Mouse (Mus musculus) MEL (cell line): ENCODE measurements around the gene Dnaaf2.

Experiments
- CTCF ChIP-seq, 3 experiments: IDR thresholded peaks in 2 of 3; conservative IDR thresholded peaks in 1 of 3; 2 replicates each; pipeline ENCODE4 v1.5.1; 2011 to 2012; ENCODE audit warnings: low read length in 3 of 3, low read depth in 2 of 3, mild to moderate bottlenecking in 2 of 3, improper control_type of control experiment in 1 of 3, inconsistent platforms in 1 of 3, mixed read lengths in 1 of 3, moderate library complexity in 1 of 3; ENCODE audit not compliant: control insufficient read depth in 1 of 3, insufficient read depth in 1 of 3, poor library complexity in 1 of 3, severe bottlenecking in 1 of 3
- POLR2A ChIP-seq, 2 experiments: IDR thresholded peaks; 2 replicates each; pipeline ENCODE4 v1.6.1; 2011 to 2012; ENCODE audit warnings: low read length in 2 of 2, mild to moderate bottlenecking in 2 of 2, control low read depth in 1 of 2, improper control_type of control experiment in 1 of 2, low read depth in 1 of 2, moderate library complexity in 1 of 2; ENCODE audit not compliant: control insufficient read depth in 1 of 2, insufficient read depth in 1 of 2, poor library complexity in 1 of 2

DNA sequence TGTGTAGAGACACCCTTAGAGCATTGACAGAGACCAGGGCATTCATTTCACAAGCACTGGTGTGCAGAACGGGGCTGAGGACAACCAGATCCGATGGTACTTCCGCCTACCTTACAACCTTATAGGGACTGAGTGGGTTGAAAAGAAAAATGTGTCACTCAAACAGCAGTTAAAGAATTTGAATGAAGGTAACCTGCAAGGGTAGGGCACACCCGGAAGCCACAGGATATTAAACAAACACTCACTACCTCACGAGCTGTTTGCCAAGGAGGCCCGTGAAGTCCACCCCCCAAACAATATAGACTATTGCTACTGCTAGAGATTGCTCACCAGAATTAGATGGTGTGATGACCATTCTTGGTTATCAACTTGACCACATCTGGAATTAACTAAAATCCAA is 37.6 kb upstream of the Dnaaf2 start:
- no peak for TF ChIP-seq POLR2A (IDR thresholded peaks at IDR 0.05; ENCODE audit: control insufficient read depth in 1 of 2, insufficient read depth in 1 of 2, low read depth in 1 of 2, low read length in 2 of 2, poor library complexity in 1 of 2)
- TF ChIP-seq CTCF (IDR thresholded peaks at IDR 0.05 in 2 of 3, conservative IDR thresholded peaks at IDR 0.05 in 1 of 3; ENCODE audit: control insufficient read depth in 1 of 3, insufficient read depth in 1 of 3, low read depth in 2 of 3, low read length in 3 of 3, poor library complexity in 1 of 3, severe bottlenecking in 1 of 3), result no peak
